Mouse (Mus musculus) midbrain, embryonic 11.5 days (tissue): ENCODE results near the gene Kdm1b. TPM values are rescaled to one million over a fixed set of nuclear protein-coding genes. Genes with fewer than 3 reads are reported as not detected.

Experiments
- ATAC-seq: fragments of 200-750 bp; cut with Nextera tagmentation; 2 replicates; pipeline ENCODE4 v1.8.0; 2017; ENCODE audit warnings: moderate TSS enrichment, moderate library complexity; ENCODE audit not compliant: low FRiP score
- DNase-seq: peaks from one replicate; pipeline ENCODE4 v3.0.0; 2015; ENCODE audit warnings: low spot score; ENCODE audit errors: missing footprints
- H3K27ac ChIP-seq: fragments of 300-500 bp; sonication (generic); 2 replicates; pipeline ENCODE4 v1.5.1; 2014; ENCODE audit warnings: low read depth, low read length
- H3K27me3 ChIP-seq: fragments of 300-500 bp; sonication (generic); 2 replicates; pipeline ENCODE4 v1.6.1; 2014; ENCODE audit warnings: mild to moderate bottlenecking, low read length, moderate library complexity, mixed read lengths; ENCODE audit not compliant: control insufficient read depth, insufficient read depth
- H3K36me3 ChIP-seq: fragments of 300-500 bp; sonication (generic); 2 replicates; pipeline ENCODE4 v1.6.1; 2014; ENCODE audit warnings: mild to moderate bottlenecking, low read length, moderate library complexity, mixed read lengths; ENCODE audit not compliant: control insufficient read depth, insufficient read depth
- H3K4me1 ChIP-seq: fragments of 300-500 bp; sonication (generic); 2 replicates; pipeline ENCODE4 v1.6.1; 2014; ENCODE audit warnings: low read length; ENCODE audit not compliant: control insufficient read depth, insufficient read depth
- H3K4me2 ChIP-seq: fragments of 300-500 bp; sonication (generic); 2 replicates; pipeline ENCODE4 v1.6.1; 2014; ENCODE audit warnings: mild to moderate bottlenecking, moderate library complexity
- H3K4me3 ChIP-seq: fragments of 300-500 bp; sonication (generic); 2 replicates; pipeline ENCODE4 v1.5.1; 2014; ENCODE audit warnings: low read depth, low read length
- H3K9ac ChIP-seq: fragments of 300-500 bp; sonication (generic); 2 replicates; pipeline ENCODE4 v1.6.1; 2014; ENCODE audit warnings: low read length
- H3K9me3 ChIP-seq: fragments of 300-500 bp; sonication (generic); 2 replicates; pipeline ENCODE4 v1.6.1; 2016; ENCODE audit warnings: low read length; ENCODE audit not compliant: control insufficient read depth
- WGBS: fragments of 180-500 bp; shearing (Covaris S2); extraction: QIAGEN DNeasy Blood & Tissue Kit; methylation state at CpG from one replicate; pipeline ENCODE4 v1.1.7; 2014; 5-methylcytosine and 5-hydroxymethylcytosine counted together
- polyA plus RNA-seq: library from polyadenylated mRNA; unstranded; fragments of >200 nt; fragmentation: Nextera tagmentation; extraction: Ambion mirVana; gene quantifications from 2 replicates; pipeline ENCODE4 v1.2.1, GENCODE M21; 2014

Kdm1b gene
- polyA plus RNA-seq, 1 experiment from 2014 or later = 20.2 TPM

- H3K27me3 ChIP-seq = no peaks in the 10 kb centered on the region
- peaks cover 5% of the 10 kb centered on the region; the same call in 1 of the 2 replicates for H3K4me1 ChIP-seq
- H3K27ac ChIP-seq = no peak overlapping the region
- ATAC-seq = no peak
- H3K4me3 ChIP-seq = no peak overlapping the region
- no peaks in the 10 kb centered on the region for H3K9me3 ChIP-seq
- 86% methylated on average over 3 of the region's 3 CpGs for WGBS
- no peak overlapping the region for H3K4me2 ChIP-seq
- no peak for DNase-seq
- H3K9ac ChIP-seq = no peak overlapping the region
- no peaks in the 10 kb centered on the region for H3K36me3 ChIP-seq
Observed at GRCm38 (mm10) chr13:47111185-47111584, 67.9 kb downstream of the Kdm1b start.

- H3K4me3 ChIP-seq = no peak overlapping the region
- DNase-seq (no peak), ATAC-seq (no peak)
- H3K9ac ChIP-seq = no peak overlapping the region
- no peaks in the 10 kb centered on the region for H3K9me3 ChIP-seq
- WGBS = 92% methylated on average over 3 of the region's 3 CpGs
- no peak overlapping the region for H3K27ac ChIP-seq
- no peaks in the 10 kb centered on the region for H3K36me3 ChIP-seq
- H3K4me2 ChIP-seq = no peak overlapping the region
- H3K27me3 ChIP-seq = no peaks in the 10 kb centered on the region
- peaks cover 1% of the 10 kb centered on the region; the same call in 1 of the 2 replicates for H3K4me1 ChIP-seq
Observed at GRCm38 (mm10) chr13:47112056-47112455, 68.8 kb downstream of the Kdm1b start.

- no peak for ATAC-seq
Observed at GRCm38 (mm10) chr13:47112924-47113323, 69.6 kb downstream of the Kdm1b start.

GRCm38 (mm10) chr13:47116000-47116399 lies 72.7 kb downstream of the Kdm1b start:
- Histone ChIP-seq H3K4me2 (no peak overlapping the region), H3K4me1 (no peaks in the 10 kb centered on the region), H3K4me3 (no peak overlapping the region), H3K9ac (no peak overlapping the region), H3K27me3 (peaks cover under 1% of the 10 kb centered on the region; the same call in 1 of the 2 replicates), H3K36me3 (no peaks in the 10 kb centered on the region), H3K27ac (no peak overlapping the region), H3K9me3 (no peaks in the 10 kb centered on the region)
- DNase-seq (no peak), ATAC-seq (no peak)
- 92% methylated on average over 3 of the region's 3 CpGs for WGBS

More at GRCm38 (mm10) chr13:47112924-47113323, 69.6 kb downstream of the Kdm1b start:
- no peak for DNase-seq
- Histone ChIP-seq H3K27me3 (no peaks in the 10 kb centered on the region), H3K4me1 (no peaks in the 10 kb centered on the region), H3K27ac (no peak overlapping the region), H3K4me3 (no peak overlapping the region), H3K9me3 (no peaks in the 10 kb centered on the region), H3K36me3 (no peaks in the 10 kb centered on the region), H3K4me2 (no peak overlapping the region), H3K9ac (no peak overlapping the region)
- WGBS = 72% methylated on average over 3 of the region's 3 CpGs

GRCm38 (mm10) chr13:47121333-47121889 lies 78.1 kb downstream of the Kdm1b start:
- Histone ChIP-seq H3K9ac (no peak overlapping the region), H3K36me3 (no peaks in the 10 kb centered on the region), H3K27me3 (peaks cover 27% of the 10 kb centered on the region), H3K4me2 (no peak overlapping the region; the same call in 1 of the 2 replicates), H3K4me1 (peaks cover 7% of the 10 kb centered on the region), H3K27ac (no peak overlapping the region), H3K4me3 (no peak overlapping the region), H3K9me3 (no peaks in the 10 kb centered on the region)
- no peak for ATAC-seq
- DNase-seq = no peak
- 39% methylated on average over 12 of the region's 12 CpGs for WGBS

GRCm38 (mm10) chr13:47122537-47123430 lies 79.5 kb downstream of the Kdm1b start, which contains the start of gene Rnf144b:
TSS of gene Rnf144b (plus strand) at chr13:47122656.
- Histone ChIP-seq H3K4me1 (peaks cover 7% of the 10 kb centered on the region), H3K9ac (peak within 1 kb of the TSS; percentile 57), H3K36me3 (no peaks in the 10 kb centered on the region), H3K4me2 (peak within 1 kb of the TSS; percentile 98), H3K4me3 (peak within 1 kb of the TSS; percentile 51), H3K27me3 (peaks cover 27% of the 10 kb centered on the region), H3K9me3 (no peaks in the 10 kb centered on the region), H3K27ac (no peak within 1 kb of the TSS)
- WGBS = 1% methylated on average over 55 of the region's 55 CpGs
- ATAC-seq = no peak
- DNase-seq = peak; percentile 95

GRCm38 (mm10) chr13:47124449-47124848 lies 81.2 kb downstream of the Kdm1b start:
- ATAC-seq (no peak), DNase-seq (no peak)
- peaks cover 7% of the 10 kb centered on the region for H3K4me1 ChIP-seq
- no peaks in the 10 kb centered on the region for H3K36me3 ChIP-seq
- no peak overlapping the region for H3K9ac ChIP-seq
- H3K4me3 ChIP-seq = no peak overlapping the region
- peaks cover 27% of the 10 kb centered on the region for H3K27me3 ChIP-seq
- 39% methylated on average over 3 of the region's 3 CpGs for WGBS
- H3K9me3 ChIP-seq = no peaks in the 10 kb centered on the region
- H3K4me2 ChIP-seq = no peak overlapping the region
- no peak overlapping the region for H3K27ac ChIP-seq

- 89% methylated on average over 6 of the region's 6 CpGs for WGBS
- H3K4me1 ChIP-seq = peaks cover 7% of the 10 kb centered on the region
- DNase-seq = no peak
- peaks cover 27% of the 10 kb centered on the region for H3K27me3 ChIP-seq
- no peak for ATAC-seq
- H3K4me3 ChIP-seq = no peak overlapping the region
- H3K36me3 ChIP-seq = no peaks in the 10 kb centered on the region
- H3K9me3 ChIP-seq = no peaks in the 10 kb centered on the region
- H3K27ac ChIP-seq = no peak overlapping the region
- H3K4me2 ChIP-seq = no peak overlapping the region
- H3K9ac ChIP-seq = no peak overlapping the region
Observed at GRCm38 (mm10) chr13:47124986-47125385, 81.7 kb downstream of the Kdm1b start.

- Histone ChIP-seq H3K4me1 (peaks cover 7% of the 10 kb centered on the region), H3K4me2 (no peak overlapping the region), H3K9me3 (no peaks in the 10 kb centered on the region), H3K27ac (no peak overlapping the region), H3K27me3 (peaks cover 27% of the 10 kb centered on the region), H3K9ac (no peak overlapping the region), H3K4me3 (no peak overlapping the region), H3K36me3 (no peaks in the 10 kb centered on the region)
- 79% methylated on average over 5 of the region's 5 CpGs for WGBS
- no peak for ATAC-seq
- DNase-seq = no peak
Observed at GRCm38 (mm10) chr13:47125595-47125994, 82.3 kb downstream of the Kdm1b start.
